Mouse (Mus musculus) kidney, adult 9 months (tissue): ENCODE data around the gene Hoxd9.
A peak's percentile ranks its signal among the peaks of the same experiment; 100 is the strongest.

Experiments used
- DNase-seq: peaks from one replicate; pipeline ENCODE4 v3.0.0; 2022

Hoxd9 gene

DNA sequence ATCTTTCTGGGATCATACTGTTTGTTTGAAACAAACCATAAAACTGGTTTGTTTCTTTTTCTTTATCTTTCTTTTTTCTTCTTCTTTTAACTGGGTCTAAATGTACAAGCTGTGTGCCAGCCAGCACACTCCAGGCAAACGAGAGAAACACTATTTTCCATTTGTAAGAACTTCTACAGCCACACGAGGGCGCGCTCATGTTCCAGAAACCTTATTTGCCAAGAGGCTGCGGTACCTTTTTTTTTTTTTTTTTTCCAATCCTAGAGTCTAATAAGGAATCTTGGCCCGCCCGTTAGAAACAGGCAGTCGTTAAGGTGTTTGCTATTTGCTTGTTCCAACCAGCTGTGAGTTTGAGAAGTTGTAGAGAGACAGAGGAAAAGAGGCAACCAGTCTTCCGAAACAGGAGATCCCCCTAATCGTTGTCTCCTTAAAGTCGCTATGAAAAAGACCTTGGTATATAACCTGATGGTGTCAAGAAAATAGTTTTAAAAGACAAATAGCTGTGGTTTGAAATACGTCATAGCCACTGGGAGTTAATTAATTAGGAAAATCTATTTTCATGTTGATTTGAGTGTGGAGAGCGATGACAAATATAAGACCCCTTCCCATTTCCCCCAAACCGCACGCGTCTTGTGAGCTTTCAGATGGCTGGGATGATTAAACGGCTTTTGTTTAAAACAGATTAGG, 11.1 kb upstream of the Hoxd9 start:
- DNase-seq: peak; percentile 91

DNA sequence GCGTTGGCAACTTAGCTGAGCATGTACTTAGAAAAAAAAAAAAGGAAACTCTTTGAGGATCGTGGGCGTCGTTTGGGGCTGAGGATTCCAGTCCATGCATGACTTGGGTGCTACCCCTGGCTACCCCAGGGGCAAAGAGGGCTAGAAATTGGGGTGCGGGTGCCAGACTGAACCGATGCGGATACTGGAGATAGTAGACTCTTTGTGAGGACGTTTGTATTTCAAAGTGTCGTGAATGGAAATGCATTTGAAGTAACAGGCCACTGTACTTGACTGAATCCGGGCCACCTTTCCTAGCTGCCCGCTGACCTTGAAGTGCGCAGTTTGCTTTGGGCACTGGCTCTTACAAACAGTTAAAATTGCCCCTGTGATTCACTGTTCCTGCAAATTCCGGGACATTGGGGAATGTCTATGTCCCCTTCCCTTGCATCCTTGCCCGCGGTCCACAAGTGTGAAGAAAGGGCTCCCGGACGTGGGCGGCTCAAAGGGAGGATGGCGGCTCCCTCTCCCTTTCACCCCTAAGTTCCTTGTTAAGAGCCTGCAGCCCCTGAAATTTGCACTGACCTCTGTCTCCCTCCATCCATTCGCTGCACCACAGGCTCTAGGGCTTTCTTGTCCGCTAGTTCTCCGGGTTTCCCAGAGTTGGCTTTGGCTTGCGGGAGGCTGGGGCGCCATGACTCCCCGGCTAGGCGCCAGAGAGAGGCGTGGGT, 10.4 kb upstream of the Hoxd9 start:
- DNase-seq: no peak

- DNase-seq: no peak
Measured at GRCm38 (mm10) chr2:74687698-74688555, 9.6 kb upstream of the Hoxd9 start.

GRCm38 (mm10) chr2:74688795-74689573, 8.5 kb upstream of the Hoxd9 start:
- DNase-seq: no peak

GRCm38 (mm10) chr2:74689574-74690337, 7.8 kb upstream of the Hoxd9 start:
- no peak for DNase-seq

GRCm38 (mm10) chr2:74690338-74690716, 7.2 kb upstream of the Hoxd9 start:
- DNase-seq: no peak

GRCm38 (mm10) chr2:74691022-74691951, 6.2 kb upstream of the Hoxd9 start, which contains the start of gene Hoxd10:
Gene Hoxd10, plus strand, starts transcription at chr2:74691924.
- peak; percentile 91 for DNase-seq

GRCm38 (mm10) chr2:74691995-74692807, 5.3 kb upstream of the Hoxd9 start:
- DNase-seq: no peak

DNA sequence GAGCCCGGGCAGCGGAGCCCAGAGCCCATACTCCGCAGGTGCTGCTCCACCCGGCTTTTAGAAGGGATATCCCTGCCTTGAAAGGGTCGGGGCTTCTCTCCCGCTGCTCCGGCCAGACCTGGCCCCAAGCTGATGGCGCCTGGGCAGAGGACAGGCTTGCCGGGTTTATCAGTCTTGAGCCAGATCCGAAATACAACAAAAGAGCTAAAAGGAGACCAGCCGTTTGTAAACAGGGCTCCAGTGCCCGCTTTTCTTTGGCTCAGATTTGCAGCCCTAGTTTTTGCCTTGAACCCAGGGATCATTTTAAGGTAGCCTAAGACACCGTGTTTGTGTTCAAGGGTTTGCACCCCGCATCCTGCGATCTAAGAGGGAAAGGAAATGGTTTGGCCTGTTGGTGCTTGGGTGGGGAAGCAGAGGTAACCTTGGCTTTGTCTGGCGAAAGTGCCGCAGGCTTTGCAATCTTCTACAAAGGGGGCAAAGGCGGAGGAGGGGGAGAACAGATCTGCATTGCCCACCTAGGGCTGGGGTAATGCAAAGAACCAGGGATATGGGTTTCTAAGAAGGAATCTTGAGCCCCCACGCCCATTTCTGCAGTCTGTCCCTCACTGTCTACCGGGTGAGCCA, 4.6 kb upstream of the Hoxd9 start:
- no peak for DNase-seq

- no peak for DNase-seq
Measured at GRCm38 (mm10) chr2:74693432-74693827, 4.1 kb upstream of the Hoxd9 start.

GRCm38 (mm10) chr2:74694066-74694465, 3.5 kb upstream of the Hoxd9 start:
- peak; percentile 77 for DNase-seq

- DNase-seq: no peak
Measured at GRCm38 (mm10) chr2:74695383-74695782, 2.1 kb upstream of the Hoxd9 start.

DNA sequence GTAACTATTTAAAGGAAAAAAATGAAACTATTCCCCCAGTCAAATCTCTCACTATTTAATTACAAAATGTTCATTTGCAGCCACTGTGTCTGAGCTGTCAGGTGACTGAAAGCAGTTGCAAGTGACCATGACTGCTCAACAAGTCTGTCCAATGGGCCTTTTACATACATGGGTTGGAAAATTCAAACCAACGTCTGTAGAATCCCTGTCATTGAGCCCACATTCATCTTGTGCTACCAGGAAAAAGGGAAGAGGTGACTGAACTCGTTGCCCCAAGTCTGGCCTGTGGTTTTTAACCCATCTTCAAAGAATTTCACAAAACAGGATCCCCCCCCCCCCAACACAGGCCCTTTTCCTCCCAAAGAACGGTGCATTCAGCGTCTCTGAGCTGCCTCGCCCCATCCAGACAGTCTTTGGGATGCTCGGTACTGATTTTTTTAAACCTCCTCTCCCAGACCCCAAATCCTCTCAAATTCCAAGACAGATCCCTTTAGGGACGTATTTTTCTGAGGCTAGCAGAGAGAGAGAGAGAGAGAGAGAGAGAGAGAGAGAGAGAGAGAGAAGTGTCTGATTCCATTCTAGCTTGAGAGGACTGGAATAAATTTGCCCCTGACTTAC, 1.6 kb upstream of the Hoxd9 start:
- DNase-seq: no peak

DNA sequence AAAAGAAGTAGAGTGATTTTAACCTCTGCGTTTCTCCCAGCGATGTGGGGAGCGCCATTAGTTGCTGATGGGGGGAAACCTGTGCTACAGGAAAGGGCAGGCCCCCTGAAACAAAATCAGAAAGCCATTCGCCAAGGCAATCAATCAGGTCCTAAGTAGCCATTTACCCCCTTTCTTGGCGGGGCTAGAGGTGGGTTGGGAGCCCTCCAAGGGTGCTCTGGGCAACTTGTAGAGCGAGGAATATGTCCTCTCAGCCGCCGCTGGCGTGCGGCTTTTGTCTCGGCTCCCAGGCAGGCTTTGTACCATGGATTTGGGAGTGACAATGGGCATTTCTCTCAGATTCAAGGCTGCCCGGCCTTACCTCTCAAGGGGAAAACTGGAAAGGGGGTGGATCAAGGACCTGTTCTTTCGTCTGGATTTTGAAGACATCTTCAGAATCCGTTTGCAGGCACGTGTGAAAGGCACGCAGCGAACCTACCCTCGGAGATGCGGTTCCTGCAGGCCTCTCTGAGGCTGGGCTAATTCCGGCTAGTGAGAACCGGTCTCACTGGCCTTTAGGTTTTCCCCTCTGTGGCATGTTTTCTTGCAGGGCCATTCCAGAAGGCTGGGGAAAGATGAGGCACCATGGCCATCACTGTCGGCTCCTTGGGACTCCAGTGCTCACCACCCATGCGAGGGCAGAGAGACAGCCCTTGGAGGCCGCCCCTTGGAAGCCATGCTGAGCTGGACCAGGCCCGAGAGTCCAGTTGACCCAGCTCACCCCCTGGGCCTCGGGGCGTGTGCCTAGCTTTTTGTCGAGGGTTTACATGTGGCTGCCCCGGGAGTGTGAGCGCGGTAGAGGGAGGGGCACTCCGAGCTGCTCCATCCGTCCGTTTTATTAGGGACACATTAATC, 838 bp upstream of the Hoxd9 start:
- DNase-seq: no peak

DNA sequence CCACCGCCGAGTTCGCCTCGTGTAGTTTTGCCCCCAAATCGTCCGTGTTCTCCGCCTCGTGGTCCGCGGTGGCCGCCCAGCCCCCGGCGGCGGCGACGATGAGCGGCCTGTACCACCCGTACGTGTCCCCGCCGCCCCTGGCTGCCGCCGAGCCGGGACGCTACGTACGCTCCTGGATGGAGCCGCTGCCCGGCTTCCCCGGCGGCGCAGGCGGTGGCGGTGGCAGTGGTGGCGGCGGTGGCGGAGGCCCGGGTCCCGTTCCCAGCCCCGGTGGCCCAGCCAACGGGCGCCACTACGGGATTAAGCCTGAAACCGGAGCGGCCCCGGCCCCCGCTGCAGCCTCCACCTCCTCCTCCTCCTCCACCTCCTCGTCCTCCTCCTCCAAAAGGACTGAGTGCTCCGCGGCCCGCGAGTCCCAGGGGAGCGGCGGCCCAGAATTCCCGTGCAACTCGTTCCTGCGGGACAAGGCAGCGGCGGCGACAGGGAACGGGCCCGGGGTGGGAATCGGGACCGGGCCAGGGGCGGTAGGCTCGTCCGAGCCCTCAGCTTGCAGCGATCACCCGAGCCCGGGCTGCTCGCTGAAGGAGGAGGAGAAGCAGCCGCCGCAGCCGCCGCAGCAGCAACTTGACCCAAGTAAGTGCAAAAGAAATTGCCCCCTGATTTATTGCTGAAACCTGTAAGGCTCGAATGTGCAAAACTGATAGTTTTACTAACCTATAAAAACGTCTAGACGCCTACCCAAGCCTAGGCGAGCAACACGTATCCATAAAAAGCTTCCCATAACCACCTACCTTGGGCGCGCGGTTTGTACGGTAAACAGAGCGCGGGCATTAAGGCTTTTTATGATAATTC, 900 bp downstream of the Hoxd9 start:
- no peak for DNase-seq

- no peak for DNase-seq
Measured at GRCm38 (mm10) chr2:74699053-74699430, 1.5 kb downstream of the Hoxd9 start.
